Mouse (Mus musculus) adrenal gland, adult (tissue): ENCODE data around the gene Agmat.

Source experiments
- DNase-seq, 2 experiments: peaks; one replicate each; pipeline ENCODE4 v3.0.0; 2022 to 2023; ENCODE audit warnings: low spot score in 1 of 2; ENCODE audit not compliant: inconsistent age in 2 of 2

Agmat gene

DNA sequence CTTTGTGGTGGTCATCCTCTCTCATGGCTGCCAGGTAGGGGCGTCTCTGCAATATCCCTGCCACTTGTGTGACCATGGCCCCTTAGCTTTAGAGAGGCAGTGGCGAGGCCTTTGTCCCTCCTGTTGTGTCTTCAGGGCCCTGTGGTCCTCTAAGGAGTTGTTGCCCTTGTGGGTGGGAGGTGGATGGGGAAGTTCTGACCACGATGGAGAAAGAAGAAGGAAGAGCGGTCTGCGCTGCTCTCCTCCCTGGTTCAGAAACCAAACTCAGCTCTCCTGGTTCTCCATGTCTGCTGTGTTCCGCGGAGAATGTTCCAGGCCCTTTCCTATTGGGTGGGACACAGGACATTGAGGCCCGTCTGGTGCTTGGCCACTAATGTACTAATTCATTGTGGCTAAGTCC, 59.4 kb downstream of the Agmat start:
- no peak for DNase-seq
